Mouse (Mus musculus): ENCODE results near the gene Map1b. TPM values are rescaled to one million over a fixed set of nuclear protein-coding genes. Genes with fewer than 3 reads are reported as not detected.

The Map1b gene
- polyA plus RNA-seq, 1 experiment, result 196 TPM

DNA sequence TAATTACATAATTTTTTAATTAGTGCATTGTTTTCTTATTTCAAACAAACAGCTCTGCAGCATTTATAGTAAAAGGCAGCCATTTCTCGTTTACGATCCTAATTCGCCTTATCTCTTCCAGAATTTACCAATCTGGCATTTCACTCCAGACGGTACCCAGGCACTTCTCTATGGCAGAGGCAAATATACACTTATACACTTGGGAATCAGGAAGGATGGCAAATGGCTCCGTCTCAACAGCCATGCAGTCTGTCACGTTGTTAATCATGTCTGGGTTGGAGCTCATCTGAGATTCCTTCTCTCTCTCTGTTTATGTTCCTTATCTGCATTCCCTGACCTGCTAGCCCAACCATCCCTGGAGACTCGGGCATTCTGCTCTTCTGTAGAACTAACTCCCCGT, 38.6 kb upstream of the Map1b start:
- Histone ChIP-seq H3K4me1 (ENCODE audit: control insufficient read depth, insufficient read depth, low read length) (peaks cover 3% of the 10 kb centered on the region), H3K27ac (ENCODE audit: insufficient read depth, low read depth, low read length) (no peak overlapping the region), H3K4me3 (ENCODE audit: insufficient read depth, low read depth, low read length) (no peak overlapping the region)
- TF ChIP-seq POLR2A (IDR thresholded peaks at IDR 0.05; ENCODE audit: insufficient read depth, low read depth, low read length) (no peak), CTCF (IDR thresholded peaks at IDR 0.05; ENCODE audit: insufficient read depth, low read depth, low read length) (no peak)
- WGBS, result 69% methylated on average over 8 of the region's 8 CpGs

DNA sequence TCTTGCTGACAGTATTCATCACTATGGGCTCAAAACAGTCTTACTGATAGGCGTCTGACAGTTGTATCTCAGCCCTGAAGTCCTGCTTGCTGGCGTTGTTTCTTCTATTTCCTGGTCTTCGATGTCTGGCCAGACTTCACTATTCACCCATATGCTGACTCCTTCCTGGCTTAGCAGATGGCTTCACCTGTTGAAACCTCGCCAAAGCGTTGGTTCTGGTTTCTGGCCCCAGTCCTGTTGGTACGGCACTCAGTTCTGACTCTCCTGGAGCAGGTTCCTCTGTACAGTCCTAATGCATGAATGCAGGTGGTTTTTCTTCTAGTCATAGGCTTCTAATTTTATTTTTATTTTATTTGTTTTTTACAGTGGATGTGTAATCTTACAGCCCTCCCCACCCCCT, 38.1 kb upstream of the Map1b start:
- Histone ChIP-seq H3K4me3 (ENCODE audit: insufficient read depth, low read depth, low read length) (no peak overlapping the region), H3K27ac (ENCODE audit: insufficient read depth, low read depth, low read length) (no peak overlapping the region), H3K4me1 (ENCODE audit: control insufficient read depth, insufficient read depth, low read length) (peaks cover 3% of the 10 kb centered on the region)
- 97% methylated on average over 6 of the region's 6 CpGs for WGBS
- no peak for TF ChIP-seq POLR2A (IDR thresholded peaks at IDR 0.05; ENCODE audit: insufficient read depth, low read depth, low read length)
- TF ChIP-seq CTCF (IDR thresholded peaks at IDR 0.05; ENCODE audit: insufficient read depth, low read depth, low read length), result no peak

DNA sequence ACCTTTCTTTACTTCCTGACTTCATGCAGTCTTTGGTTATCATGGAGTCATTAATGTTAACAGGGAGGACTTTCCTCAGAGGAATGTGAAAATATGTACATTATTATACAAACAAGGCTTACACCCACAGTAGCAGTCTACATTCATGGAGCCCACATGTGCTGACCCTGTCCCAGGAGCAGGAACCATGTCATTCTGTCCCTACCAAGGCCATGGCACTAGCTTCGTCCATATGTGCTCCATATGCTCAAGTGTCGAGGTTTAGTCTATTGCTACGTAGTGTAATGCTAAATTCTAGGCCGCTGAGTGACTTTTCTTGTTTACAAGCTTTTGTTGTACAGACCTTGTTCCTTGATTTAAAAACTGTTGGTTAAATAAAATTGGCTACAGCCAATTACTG, 36.0 kb upstream of the Map1b start:
- no peak overlapping the region for H3K27ac ChIP-seq (ENCODE audit: insufficient read depth, low read depth, low read length)
- H3K4me3 ChIP-seq (ENCODE audit: insufficient read depth, low read depth, low read length), result no peak overlapping the region
- peaks cover 3% of the 10 kb centered on the region for H3K4me1 ChIP-seq (ENCODE audit: control insufficient read depth, insufficient read depth, low read length)
- 97% methylated on average over 4 of the region's 4 CpGs for WGBS
- no peak for TF ChIP-seq CTCF (IDR thresholded peaks at IDR 0.05; ENCODE audit: insufficient read depth, low read depth, low read length)
- no peak for TF ChIP-seq POLR2A (IDR thresholded peaks at IDR 0.05; ENCODE audit: insufficient read depth, low read depth, low read length)

DNA sequence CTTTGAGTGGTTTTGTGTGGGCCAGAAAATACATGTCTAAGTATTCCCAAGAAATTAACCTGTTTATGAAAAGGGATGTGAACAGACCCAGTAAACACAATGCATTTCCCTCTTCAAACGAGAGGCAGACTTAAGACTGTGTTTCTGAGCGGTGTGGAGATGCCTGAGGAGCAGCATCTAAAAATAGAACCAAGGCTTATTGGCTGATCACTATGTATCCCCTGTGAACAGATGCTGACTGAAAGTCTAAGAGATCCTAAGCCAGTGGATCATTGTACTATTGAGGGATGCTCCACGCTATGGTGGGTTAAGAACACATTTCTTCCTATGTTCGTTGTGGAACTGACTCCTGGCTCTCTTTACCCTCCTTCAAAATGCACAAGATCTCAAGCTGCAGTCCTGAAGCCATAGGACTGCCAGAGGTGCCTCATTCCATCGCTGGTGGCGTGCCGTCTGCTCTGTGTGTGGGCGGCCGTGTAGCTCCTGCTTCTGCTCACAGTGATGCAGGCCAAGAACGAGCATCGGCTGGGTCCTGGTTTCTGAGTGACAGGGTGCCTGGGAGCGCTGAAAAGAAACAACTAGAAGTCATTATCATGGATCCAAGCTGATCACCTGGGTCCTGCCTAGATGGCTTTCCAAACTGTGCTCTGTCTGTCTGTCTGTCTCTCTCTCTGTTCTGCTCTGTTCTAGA, 34.5 kb upstream of the Map1b start:
- no peak overlapping the region for H3K27ac ChIP-seq (ENCODE audit: insufficient read depth, low read depth, low read length)
- WGBS, result 44% methylated on average over 12 of the region's 12 CpGs
- no peak for TF ChIP-seq CTCF (IDR thresholded peaks at IDR 0.05; ENCODE audit: insufficient read depth, low read depth, low read length)
- no peak for TF ChIP-seq POLR2A (IDR thresholded peaks at IDR 0.05; ENCODE audit: insufficient read depth, low read depth, low read length)
- H3K4me1 ChIP-seq (ENCODE audit: control insufficient read depth, insufficient read depth, low read length), result peaks cover 3% of the 10 kb centered on the region
- H3K4me3 ChIP-seq (ENCODE audit: insufficient read depth, low read depth, low read length), result no peak overlapping the region

DNA sequence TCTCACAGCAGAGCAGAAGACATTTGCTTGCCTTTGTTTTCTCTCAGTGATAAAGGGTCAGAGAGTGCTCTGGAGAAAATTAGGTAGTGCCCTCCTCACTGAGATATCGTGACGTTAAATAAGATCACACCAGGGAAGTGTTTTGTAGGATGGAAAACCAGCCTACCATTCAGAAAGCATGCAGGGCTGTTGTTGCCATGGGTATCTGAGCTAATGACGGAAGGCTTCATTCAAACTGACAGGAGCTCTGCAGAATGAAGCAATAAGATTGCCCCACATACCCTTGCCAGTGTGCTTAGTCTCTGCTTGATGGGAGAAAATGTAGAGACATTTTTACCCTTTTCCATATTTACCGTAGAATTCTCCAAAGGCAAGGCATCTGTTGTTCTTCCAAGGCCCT, 33.7 kb upstream of the Map1b start:
- TF ChIP-seq POLR2A (IDR thresholded peaks at IDR 0.05; ENCODE audit: insufficient read depth, low read depth, low read length) (no peak), CTCF (IDR thresholded peaks at IDR 0.05; ENCODE audit: insufficient read depth, low read depth, low read length) (no peak)
- Histone ChIP-seq H3K27ac (ENCODE audit: insufficient read depth, low read depth, low read length) (no peak overlapping the region), H3K4me3 (ENCODE audit: insufficient read depth, low read depth, low read length) (no peak overlapping the region), H3K4me1 (ENCODE audit: control insufficient read depth, insufficient read depth, low read length) (peaks cover 3% of the 10 kb centered on the region)
- WGBS, result 80% methylated on average over 4 of the region's 4 CpGs

DNA sequence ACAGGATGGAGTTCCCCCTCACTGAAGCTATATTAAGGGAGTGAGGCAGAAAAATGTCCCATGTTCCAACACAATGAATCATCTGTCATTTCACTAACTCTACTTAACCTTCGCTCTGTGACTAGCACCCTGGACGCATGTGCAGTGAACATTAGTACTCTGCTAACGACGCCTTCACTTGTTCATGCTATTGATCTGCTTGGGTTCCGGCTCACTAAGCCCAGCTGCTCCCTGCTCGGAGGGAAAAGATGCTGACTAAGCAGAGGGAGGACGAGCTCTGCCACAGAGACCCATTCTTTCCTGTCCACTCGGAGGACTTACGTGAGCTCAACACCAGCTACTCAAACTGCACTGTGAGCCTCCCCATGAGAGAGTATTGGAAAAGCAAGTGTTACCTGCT, 33.2 kb upstream of the Map1b start:
- peaks cover 3% of the 10 kb centered on the region for H3K4me1 ChIP-seq (ENCODE audit: control insufficient read depth, insufficient read depth, low read length)
- no peak overlapping the region for H3K4me3 ChIP-seq (ENCODE audit: insufficient read depth, low read depth, low read length)
- no peak overlapping the region for H3K27ac ChIP-seq (ENCODE audit: insufficient read depth, low read depth, low read length)
- WGBS, result 56% methylated on average over 9 of the region's 9 CpGs
- TF ChIP-seq CTCF (IDR thresholded peaks at IDR 0.05; ENCODE audit: insufficient read depth, low read depth, low read length) (no peak), POLR2A (IDR thresholded peaks at IDR 0.05; ENCODE audit: insufficient read depth, low read depth, low read length) (no peak)

DNA sequence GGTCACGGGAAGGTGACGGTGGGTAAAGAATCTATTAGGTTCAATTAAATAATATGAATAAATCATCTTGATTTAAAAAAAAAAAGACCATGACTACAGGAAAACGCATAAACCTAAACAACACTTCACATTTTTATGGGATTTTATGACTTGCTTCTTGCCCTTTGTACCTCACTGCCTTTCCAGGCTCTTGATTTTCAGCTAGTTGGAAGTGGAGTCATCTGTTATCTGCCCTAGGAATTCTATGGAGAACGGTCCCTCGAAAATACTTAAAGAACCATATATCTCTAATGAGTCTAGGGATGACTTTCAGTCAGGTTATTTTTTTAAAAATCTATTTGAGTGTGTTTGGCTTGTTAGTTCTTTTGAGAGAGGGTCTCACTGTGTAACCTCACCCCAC, 30.5 kb upstream of the Map1b start:
- peaks cover 3% of the 10 kb centered on the region for H3K4me1 ChIP-seq (ENCODE audit: control insufficient read depth, insufficient read depth, low read length)
- 99% methylated on average over 5 of the region's 5 CpGs for WGBS
- no peak for TF ChIP-seq POLR2A (IDR thresholded peaks at IDR 0.05; ENCODE audit: insufficient read depth, low read depth, low read length)
- TF ChIP-seq CTCF (IDR thresholded peaks at IDR 0.05; ENCODE audit: insufficient read depth, low read depth, low read length), result no peak
- H3K4me3 ChIP-seq (ENCODE audit: insufficient read depth, low read depth, low read length), result no peak overlapping the region
- H3K27ac ChIP-seq (ENCODE audit: insufficient read depth, low read depth, low read length), result no peak overlapping the region

DNA sequence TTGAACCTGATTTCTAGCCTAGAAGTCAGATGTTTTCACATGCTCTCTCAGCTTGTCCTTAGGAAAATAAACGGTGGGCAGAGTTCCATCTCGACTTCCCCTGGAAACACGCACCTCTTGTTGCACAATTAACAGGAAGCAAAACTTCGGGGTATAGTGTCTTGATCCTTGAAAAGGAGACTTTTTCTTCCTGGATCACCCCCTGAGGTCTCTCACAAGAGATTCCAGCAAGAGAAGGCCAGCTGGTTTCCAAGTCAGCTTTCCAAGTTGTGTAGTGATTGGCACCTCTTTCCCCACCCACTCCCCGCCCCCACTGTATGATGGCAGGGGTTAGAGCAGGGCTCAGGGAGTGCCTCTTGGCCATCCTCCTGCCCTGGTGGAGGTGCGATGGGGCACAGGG, 28.9 kb upstream of the Map1b start:
- Histone ChIP-seq H3K27ac (ENCODE audit: insufficient read depth, low read depth, low read length) (no peak overlapping the region), H3K4me1 (ENCODE audit: control insufficient read depth, insufficient read depth, low read length) (no peaks in the 10 kb centered on the region), H3K4me3 (ENCODE audit: insufficient read depth, low read depth, low read length) (no peak overlapping the region)
- TF ChIP-seq CTCF (IDR thresholded peaks at IDR 0.05; ENCODE audit: insufficient read depth, low read depth, low read length), result no peak
- no peak for TF ChIP-seq POLR2A (IDR thresholded peaks at IDR 0.05; ENCODE audit: insufficient read depth, low read depth, low read length)
- WGBS, result 59% methylated on average over 6 of the region's 6 CpGs

DNA sequence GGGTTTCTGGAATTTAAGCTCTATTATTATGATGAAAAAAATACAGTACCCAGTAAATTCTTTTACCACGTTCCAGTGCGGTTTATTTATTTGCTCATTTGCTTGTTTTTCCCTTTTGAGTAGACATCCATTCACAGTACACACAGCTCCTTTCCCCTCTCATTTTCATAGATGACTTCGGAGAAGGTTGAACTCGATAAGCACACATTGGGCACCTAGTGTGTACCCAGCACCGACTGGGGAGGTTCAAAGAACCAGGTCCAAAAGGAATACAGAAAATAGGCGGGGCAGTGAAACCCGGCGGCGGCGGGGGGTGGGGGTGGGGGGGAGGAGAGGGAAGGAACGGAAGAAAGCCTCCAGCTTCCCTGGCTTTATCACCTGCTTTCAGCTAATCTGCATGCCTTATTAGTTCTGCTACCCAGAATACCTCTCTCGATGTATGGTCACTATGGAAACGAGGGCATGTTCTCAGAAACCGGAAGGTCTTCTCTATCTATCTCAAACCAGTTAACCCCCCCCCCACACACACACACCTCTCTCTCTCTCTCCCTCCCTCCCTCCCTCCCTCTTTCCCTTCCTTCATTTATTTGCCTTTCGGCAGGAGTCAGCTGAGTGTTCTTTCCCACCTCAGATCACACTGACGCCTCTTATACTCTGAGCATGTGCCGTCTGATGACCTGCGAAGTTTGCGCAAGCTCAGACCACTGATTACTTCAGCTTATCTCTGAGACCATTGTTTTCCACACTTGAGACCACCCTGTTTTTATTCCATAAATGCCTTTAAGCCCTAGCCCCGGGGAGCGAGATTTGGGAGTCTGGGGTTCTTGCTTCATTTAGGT, 25.3 kb upstream of the Map1b start:
- H3K4me1 ChIP-seq (ENCODE audit: control insufficient read depth, insufficient read depth, low read length), result peaks cover 5% of the 10 kb centered on the region; the same call in 1 of the 2 replicates
- TF ChIP-seq CTCF (IDR thresholded peaks at IDR 0.05; ENCODE audit: insufficient read depth, low read depth, low read length) (no peak), POLR2A (IDR thresholded peaks at IDR 0.05; ENCODE audit: insufficient read depth, low read depth, low read length) (no peak)
- H3K4me3 ChIP-seq (ENCODE audit: insufficient read depth, low read depth, low read length), result no peak overlapping the region
- 25% methylated on average over 21 of the region's 21 CpGs for WGBS
- no peak overlapping the region for H3K27ac ChIP-seq (ENCODE audit: insufficient read depth, low read depth, low read length)

Measured in olfactory bulb, adult 2 months (tissue).